Mouse (Mus musculus) lung, adult 2 months (tissue): Measurements from ENCODE around the gene Zfp738.

Experiments
- CTCF ChIP-seq: fragments of 200-500 bp; IDR thresholded peaks from 2 replicates; pipeline ENCODE4 v1.5.1; 2011; ENCODE audit warnings: mild to moderate bottlenecking, low read length, control low read depth; ENCODE audit not compliant: insufficient read depth
- POLR2A ChIP-seq: fragments of 200-500 bp; IDR thresholded peaks from 2 replicates; pipeline ENCODE4 v1.6.1; 2011; ENCODE audit warnings: low read depth, mild to moderate bottlenecking, control low read depth, low read length, borderline replicate concordance; ENCODE audit errors: extremely low read depth

- TF ChIP-seq CTCF (no peak), POLR2A (peak; percentile 20; the same call in 1 of the 2 replicates)
Observed at GRCm38 (mm10) chr13:67609066-67609876, 77.6 kb downstream of the Zfp738 start, which contains the start of gene Zfp729b.
